Mouse (Mus musculus) liver, adult (tissue): ENCODE data around the gene Gm42742.

Experiments used
- GATA4 ChIP-seq: IDR thresholded peaks from 2 replicates; pipeline ENCODE4 v1.6.1; 2014; ENCODE audit warnings: mild to moderate bottlenecking, low read length; ENCODE audit not compliant: insufficient replicate concordance

Gene Gm42742

DNA sequence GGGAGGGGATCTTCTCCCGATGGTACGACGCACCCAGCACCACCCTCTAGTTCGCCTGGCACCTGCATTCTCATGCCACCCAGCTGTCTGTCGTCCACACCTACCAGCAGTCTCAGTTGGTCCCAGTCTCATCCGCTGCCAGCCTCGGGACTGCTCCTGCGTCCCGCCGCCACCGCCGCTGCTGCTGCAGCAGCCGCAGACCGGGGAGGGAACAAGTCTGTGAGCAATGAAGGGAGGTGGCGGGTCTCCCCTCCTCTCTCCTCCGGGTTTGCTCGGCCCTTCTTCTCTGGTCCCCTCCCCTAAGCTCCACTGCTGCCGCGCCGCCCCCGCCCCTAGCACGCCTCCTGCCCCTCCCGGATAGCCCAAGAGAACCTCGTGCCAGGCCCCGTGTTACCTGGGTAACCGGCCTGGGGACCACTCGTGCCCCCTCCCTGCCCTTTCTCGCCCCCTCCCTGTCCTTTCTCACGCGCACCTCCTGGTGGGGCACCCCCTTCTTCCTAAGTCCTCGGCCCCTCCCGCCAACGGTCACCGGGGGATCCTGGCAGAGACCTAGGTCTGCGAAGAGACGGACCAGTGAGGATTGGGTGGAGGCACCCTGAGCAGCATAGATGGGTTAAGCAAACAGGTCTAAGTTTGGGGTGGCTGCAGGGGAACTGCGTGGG, at the start of gene Gm42742, which contains the start of gene Prrt2:
Gm42742 (minus strand) TSS at position 197 of the 662 bp plus-strand sequence.
Prrt2 (minus strand) TSS at position 311 of the 662 bp plus-strand sequence.
- TF ChIP-seq GATA4, result no peak

DNA sequence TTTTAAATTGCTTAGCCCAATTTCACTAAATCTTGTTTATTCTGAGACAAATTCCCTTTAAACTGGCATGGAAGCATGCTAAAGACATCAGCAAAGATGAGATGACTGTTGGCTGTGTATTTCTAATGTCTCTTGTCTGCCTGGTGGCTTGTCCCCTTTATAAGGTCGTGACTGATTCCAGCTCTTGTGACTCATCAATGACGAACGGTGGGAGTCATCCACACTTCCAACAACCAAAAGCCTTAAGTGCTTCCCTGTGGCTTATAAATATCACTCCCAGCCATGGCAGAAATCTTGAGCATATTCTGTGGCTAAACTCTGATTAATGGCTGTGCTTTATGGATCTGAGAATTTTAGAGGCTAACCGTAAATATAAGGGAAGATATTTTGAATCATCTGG, 45.4 kb upstream of the Gm42742 start:
- TF ChIP-seq GATA4, result no peak

- no peak for TF ChIP-seq GATA4
Observed at GRCm38 (mm10) chr7:127065538-127065937, 44.6 kb upstream of the Gm42742 start.

DNA sequence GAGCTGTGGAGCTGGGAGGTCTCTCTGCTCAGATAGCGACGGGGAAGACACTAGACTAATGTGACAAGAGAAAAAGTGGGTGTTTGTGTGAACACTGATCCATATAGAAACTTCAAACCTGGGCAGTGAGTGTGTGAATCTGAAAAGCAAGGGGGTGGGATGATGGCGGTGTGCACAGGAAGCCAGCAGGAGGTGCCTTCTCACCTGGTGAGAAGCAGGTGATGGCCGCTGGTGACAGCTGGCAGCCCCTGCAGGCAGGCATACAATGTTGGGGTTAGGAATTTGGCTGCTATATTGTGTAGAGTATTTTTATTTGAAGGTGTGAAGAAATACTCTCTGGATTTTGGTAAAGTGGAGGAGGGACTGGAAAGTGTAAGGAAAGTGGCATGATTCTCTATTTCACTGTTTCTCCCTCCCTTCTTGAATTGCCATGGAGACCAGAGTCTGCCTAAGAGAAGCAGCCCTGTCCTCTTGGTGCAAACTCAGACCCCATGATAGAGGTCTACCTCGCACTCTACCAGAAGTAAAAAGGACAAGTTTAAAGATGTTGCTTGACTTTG, 34.2 kb upstream of the Gm42742 start:
- no peak for TF ChIP-seq GATA4

DNA sequence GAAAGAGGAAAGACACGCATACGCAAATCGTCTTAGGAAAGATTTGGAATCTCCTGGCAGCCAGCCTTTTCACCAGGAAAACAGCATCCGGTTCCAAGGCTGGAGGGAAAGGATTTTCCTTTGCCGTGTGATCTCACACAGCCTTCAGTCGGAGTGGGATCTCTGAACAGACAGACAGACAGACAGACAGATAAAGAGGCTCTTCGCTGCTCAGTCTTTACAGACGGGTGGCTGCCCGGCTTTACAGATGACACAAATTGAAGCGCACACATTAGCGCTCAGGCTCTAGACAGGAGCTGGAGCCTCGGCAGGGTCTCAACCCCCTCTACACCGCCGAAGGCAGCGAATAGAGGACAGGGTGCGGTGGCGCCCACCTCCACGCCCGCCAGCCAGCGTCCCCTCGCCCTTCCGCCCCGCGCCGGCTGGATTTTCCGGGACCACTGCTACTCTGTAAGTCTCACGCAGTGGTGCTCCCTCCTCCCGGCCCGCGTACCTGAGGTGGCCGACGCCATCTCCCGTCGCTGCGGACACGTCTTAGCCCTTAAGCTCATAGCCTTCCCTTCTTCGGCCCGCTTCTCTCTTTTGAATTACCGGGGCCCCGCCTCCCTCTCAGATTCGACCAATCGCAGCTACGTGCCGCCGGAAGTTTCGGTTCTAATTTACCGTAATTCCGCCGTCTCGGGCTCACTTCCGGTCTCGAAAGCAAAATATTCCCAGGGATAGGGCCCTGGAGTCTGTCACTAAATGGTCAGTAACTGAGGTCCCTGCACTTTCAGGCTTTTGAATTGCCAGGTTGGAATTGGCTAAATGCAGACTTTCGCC, 21.2 kb upstream of the Gm42742 start, which contains the start of gene Kif22:
Kif22 (minus strand) TSS at position 621 of the 822 bp plus-strand sequence.
- TF ChIP-seq GATA4, result no peak

GRCm38 (mm10) chr7:127031244-127031643, 10.3 kb upstream of the Gm42742 start:
- no peak for TF ChIP-seq GATA4

DNA sequence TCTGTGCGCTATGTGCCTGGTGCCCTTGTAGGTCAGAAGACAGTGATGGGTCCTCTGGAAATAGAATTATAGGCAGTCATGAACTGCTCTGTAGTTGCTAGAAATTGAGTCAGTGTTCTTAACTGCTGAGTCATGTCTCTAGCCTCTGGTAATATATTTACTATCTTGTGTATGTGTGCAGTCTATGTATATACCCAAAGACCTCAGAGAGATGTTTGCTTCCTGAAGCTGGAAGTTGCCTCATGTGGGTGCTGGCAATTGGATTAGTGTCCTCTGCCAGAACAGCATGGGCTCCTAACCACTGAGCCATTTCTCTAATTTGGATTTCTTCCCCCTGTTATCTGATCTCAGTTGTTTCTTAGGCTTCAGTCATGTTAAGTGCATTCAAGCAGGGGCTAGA, 9.3 kb upstream of the Gm42742 start:
- no peak for TF ChIP-seq GATA4

GRCm38 (mm10) chr7:127027885-127028284, 7.0 kb upstream of the Gm42742 start:
- TF ChIP-seq GATA4, result no peak

DNA sequence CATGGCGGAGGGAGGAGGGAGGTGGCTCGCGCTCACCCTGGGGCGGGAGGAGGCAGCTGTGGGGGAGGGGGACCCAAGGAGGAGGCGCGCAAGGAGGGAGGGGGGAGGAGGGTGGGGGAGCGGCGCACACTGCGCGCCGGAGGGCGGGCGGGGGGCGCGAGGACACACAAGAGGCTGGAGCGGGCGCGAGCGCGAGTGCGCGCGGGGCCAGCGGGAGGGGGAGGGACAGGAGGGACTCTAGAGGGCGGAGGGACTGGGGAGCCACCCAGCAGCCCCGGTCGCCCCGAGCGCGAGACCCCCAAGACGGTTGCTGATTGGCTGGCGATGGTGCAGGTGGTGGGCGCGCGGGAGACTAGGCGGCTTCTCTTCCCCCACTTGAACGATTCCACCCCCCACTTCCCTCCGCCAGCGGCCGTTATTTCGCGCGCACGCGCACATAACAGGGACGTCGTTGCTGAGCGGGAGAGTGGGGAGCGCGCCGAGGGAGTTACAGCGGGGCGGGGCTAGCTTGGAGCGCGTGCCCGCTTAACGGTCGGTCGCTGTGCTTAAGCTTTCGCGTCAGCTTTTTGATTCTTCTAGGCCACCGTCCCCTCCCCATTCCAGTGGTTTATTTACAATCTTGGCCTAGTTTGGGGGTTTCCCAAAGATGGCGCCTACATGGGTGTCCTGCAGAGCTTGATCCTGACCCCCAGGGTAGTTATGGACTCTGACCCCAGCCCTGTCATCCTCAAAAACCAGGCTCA, 6.3 kb upstream of the Gm42742 start, which contains the start of gene Maz:
Maz (minus strand) TSS at position 54 of the 743 bp plus-strand sequence.
- TF ChIP-seq GATA4, result peak; percentile 51; the same call in 1 of the 2 replicates

DNA sequence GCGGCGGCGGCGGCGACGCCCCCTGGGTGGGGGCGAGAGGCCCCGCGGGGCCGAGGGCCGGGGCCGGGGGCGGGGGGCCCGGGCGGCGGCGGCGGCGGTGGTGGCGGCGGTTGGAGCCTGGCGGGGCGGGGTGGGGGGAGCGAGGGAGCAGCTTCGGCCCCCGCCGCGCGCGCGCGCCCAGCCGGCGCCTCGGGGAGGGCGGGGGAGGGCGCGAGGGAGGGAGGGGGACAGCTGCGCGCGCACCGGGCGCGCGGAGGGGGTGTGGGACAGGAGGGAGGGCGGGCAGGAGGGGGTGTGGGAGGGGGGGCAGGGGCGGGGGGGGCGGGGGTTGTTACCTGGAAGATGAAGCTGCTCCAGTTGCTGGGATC, 5.7 kb upstream of the Gm42742 start:
- no peak for TF ChIP-seq GATA4

DNA sequence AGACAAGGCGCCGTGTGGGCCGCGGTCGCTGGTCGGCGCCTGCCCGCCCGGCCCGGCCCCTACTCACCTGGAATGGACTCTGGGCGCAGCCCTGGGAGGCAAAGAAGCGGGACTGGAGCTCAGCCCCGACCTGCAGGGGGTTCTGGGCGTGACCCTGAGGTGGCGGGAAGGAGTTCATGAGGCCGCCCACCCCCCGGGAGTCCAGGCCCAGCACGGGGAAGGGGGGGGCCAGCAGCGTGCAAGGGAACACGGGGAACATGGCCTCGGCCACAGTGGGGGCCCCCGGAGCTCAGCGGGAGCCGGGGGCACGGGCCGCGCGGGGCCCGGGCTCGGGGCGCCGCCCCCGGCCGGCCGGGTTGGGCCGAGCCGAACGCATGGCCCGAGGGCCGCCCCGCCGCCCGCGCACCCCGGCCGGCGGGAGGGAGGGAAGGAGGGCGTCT, 5.3 kb upstream of the Gm42742 start:
- TF ChIP-seq GATA4, result no peak

GRCm38 (mm10) chr7:127025556-127026160, 4.8 kb upstream of the Gm42742 start:
- no peak for TF ChIP-seq GATA4

DNA sequence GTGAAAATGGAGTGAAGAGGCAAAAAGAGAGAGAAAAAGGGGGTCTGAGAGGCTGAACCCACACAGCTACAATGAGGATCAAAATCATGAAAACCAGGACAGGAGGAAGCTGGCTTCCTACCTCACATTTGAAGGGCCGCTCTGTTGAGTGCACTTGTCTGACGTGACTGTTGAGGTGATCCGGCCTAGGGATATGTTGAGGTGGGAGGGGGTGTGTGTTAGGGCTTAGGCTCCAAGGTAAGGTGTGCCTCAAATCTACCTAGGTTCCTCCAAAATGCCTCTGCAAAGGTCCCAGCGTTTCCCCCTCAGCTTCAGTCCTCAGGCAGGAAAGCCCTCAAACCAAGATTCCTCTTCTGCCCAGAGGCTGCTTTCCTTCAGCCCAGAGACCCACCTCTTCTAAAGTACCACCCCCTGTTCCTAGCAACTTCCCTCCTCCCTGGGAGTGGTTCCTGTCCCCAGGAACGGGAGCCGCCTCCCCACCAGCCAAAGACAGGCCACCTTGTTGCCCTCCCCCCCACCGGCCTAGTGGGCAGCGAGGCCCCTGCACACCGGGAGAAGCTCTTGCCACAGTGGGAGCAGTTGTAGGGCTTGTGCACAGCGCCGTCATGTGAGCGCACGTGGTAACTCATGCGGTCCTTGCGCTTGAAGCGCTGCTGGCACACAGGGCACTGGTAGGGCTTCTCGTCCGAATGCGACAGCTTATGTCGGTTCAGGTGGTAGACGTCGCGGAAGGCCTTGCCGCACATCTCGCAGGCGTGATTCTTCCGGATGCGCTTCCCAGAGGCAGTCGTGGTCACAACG, 4.1 kb upstream of the Gm42742 start:
- TF ChIP-seq GATA4, result no peak
